Mouse (Mus musculus): ENCODE measurements around the gene Sardh. TPM values are rescaled to one million over a fixed set of nuclear protein-coding genes. Genes with fewer than 3 reads are reported as not detected.
A peak's percentile ranks its signal among the peaks of the same experiment; 100 is the strongest.

Gene Sardh
- total RNA-seq, 2 experiments from 2014 or later: not detected

GRCm38 (mm10) chr2:27229481-27230105 is 18.5 kb downstream of the Sardh start:
- ATAC-seq (replicated peaks; ENCODE audit: low FRiP score, low TSS enrichment, poor library complexity, severe bottlenecking): no peak

- no peak for ATAC-seq (replicated peaks; ENCODE audit: low FRiP score, low TSS enrichment, poor library complexity, severe bottlenecking)
Measured at GRCm38 (mm10) chr2:27228809-27229480, 19.2 kb downstream of the Sardh start.

- no peak for ATAC-seq (replicated peaks; ENCODE audit: low FRiP score, low TSS enrichment, poor library complexity, severe bottlenecking)
Measured at GRCm38 (mm10) chr2:27226572-27226971, 21.6 kb downstream of the Sardh start.

GRCm38 (mm10) chr2:27223012-27223421 is 25.1 kb downstream of the Sardh start:
- no peak for ATAC-seq (replicated peaks; ENCODE audit: low FRiP score, low TSS enrichment, poor library complexity, severe bottlenecking)

GRCm38 (mm10) chr2:27218569-27218968 is 29.6 kb downstream of the Sardh start:
- ATAC-seq (replicated peaks; ENCODE audit: low FRiP score, low TSS enrichment, poor library complexity, severe bottlenecking): no peak

- ATAC-seq (replicated peaks; ENCODE audit: low FRiP score, low TSS enrichment, poor library complexity, severe bottlenecking): no peak
Measured at GRCm38 (mm10) chr2:27218121-27218544, 30.0 kb downstream of the Sardh start.

GRCm38 (mm10) chr2:27215537-27215936 is 32.6 kb downstream of the Sardh start:
- no peak for ATAC-seq (replicated peaks; ENCODE audit: low FRiP score, low TSS enrichment, poor library complexity, severe bottlenecking)

GRCm38 (mm10) chr2:27211966-27212893 is 35.9 kb downstream of the Sardh start:
- no peak for ATAC-seq (replicated peaks; ENCODE audit: low FRiP score, low TSS enrichment, poor library complexity, severe bottlenecking)

GRCm38 (mm10) chr2:27210676-27211210 is 37.4 kb downstream of the Sardh start:
- no peak for ATAC-seq (replicated peaks; ENCODE audit: low FRiP score, low TSS enrichment, poor library complexity, severe bottlenecking)

- ATAC-seq (replicated peaks; ENCODE audit: low FRiP score, low TSS enrichment, poor library complexity, severe bottlenecking): 0 out of 2 replicates have a peak, but pooled peaks have one; percentile 38
Measured at GRCm38 (mm10) chr2:27210255-27210654, 37.9 kb downstream of the Sardh start.

- no peak for ATAC-seq (replicated peaks; ENCODE audit: low FRiP score, low TSS enrichment, poor library complexity, severe bottlenecking)
Measured at GRCm38 (mm10) chr2:27209816-27210215, 38.3 kb downstream of the Sardh start.

GRCm38 (mm10) chr2:27209370-27209769 is 38.8 kb downstream of the Sardh start:
- ATAC-seq (replicated peaks; ENCODE audit: low FRiP score, low TSS enrichment, poor library complexity, severe bottlenecking): no peak

- no peak for ATAC-seq (replicated peaks; ENCODE audit: low FRiP score, low TSS enrichment, poor library complexity, severe bottlenecking)
Measured at GRCm38 (mm10) chr2:27207126-27207525, 41.0 kb downstream of the Sardh start.

- ATAC-seq (replicated peaks; ENCODE audit: low FRiP score, low TSS enrichment, poor library complexity, severe bottlenecking): no peak
Measured at GRCm38 (mm10) chr2:27206128-27206797, 41.9 kb downstream of the Sardh start.

- ATAC-seq (replicated peaks; ENCODE audit: low FRiP score, low TSS enrichment, poor library complexity, severe bottlenecking): no peak
Measured at GRCm38 (mm10) chr2:27205666-27206065, 42.5 kb downstream of the Sardh start.

GRCm38 (mm10) chr2:27200586-27200985 is 47.6 kb downstream of the Sardh start:
- ATAC-seq (replicated peaks; ENCODE audit: low FRiP score, low TSS enrichment, poor library complexity, severe bottlenecking): no peak

- no peak for ATAC-seq (replicated peaks; ENCODE audit: low FRiP score, low TSS enrichment, poor library complexity, severe bottlenecking)
Measured at GRCm38 (mm10) chr2:27198551-27199246, 49.4 kb downstream of the Sardh start.

GRCm38 (mm10) chr2:27189994-27190393 is 58.1 kb downstream of the Sardh start:
- no peak for ATAC-seq (replicated peaks; ENCODE audit: low FRiP score, low TSS enrichment, poor library complexity, severe bottlenecking)

GRCm38 (mm10) chr2:27187531-27187930 is 60.6 kb downstream of the Sardh start:
- no peak for ATAC-seq (replicated peaks; ENCODE audit: low FRiP score, low TSS enrichment, poor library complexity, severe bottlenecking)
